Mouse (Mus musculus): ENCODE measurements around the gene Rapgef1.
A peak's percentile ranks its signal among the peaks of the same experiment; 100 is the strongest.
"Not testable (repeated sequence)": the region's sequence is repeated elsewhere in the genome, so short reads cannot be mapped to it uniquely, and the experiment has no call there.

Gene Rapgef1

DNA sequence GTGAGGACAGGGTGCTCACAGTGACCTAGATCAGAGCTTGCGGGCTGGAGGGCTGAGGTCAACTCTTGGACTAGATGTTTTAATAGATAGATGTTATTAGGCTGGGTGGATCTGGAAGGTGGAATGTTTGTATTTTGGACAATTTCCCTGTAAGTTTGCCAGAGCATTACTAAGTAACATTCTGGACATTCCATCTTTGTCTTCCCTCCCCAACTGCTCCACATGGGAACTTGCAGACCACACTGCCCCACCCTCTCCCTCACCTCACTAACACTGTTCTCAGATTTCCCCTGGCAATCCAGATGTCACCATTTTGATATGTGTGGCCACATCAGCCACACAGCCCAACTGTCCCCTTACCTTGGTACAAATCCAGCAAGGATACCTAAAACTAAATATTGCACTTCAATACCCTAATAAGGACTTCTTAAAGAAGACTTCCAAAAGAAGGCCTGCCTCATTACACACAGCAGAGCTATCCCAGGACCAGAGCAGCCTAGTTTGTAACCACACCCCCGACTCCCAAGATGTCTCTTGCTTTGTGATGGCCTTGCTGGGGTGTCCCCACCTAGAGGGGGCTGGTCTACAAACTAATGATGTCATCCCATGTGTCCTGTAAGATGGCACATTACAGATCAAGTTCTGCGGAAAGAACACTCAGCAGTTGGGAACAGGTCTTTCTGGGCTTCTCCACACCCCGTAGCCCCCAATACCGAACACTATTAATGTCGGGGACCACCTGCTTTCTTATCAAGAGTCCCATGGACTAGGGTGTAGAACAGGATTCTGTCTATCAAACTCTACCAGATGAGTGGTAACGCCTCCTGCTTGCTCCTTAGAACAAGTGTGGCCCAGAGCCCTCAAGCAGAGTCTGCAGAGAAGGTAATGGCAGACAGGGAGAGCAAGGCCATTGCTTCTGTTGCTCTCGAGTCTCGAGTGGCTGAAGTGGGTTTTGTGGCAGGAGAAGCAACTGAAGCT, 83.9 kb downstream of the Rapgef1 start:
- DNase-seq (ENCODE audit: low spot score): no peak

DNA sequence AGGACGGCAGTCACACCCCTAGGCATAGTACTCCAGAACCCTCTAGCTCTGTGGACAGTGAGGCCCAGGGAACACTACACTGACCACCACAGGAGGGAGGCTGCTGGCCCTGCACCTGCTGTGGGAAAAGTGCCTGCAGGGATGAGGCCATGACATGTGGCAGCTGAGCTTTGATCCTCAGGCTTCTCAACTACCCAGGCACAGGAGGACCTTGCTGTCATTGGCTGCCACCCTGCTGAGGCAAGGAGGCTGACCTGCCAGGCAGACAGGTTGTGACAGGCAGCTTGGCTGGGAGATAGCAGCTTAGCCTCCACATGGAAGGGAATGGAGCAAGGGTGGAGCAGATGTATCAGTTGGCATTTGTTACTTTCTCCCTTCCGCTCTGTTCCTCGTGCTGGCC, 86.0 kb downstream of the Rapgef1 start:
- DNase-seq (ENCODE audit: low spot score): no peak

DNA sequence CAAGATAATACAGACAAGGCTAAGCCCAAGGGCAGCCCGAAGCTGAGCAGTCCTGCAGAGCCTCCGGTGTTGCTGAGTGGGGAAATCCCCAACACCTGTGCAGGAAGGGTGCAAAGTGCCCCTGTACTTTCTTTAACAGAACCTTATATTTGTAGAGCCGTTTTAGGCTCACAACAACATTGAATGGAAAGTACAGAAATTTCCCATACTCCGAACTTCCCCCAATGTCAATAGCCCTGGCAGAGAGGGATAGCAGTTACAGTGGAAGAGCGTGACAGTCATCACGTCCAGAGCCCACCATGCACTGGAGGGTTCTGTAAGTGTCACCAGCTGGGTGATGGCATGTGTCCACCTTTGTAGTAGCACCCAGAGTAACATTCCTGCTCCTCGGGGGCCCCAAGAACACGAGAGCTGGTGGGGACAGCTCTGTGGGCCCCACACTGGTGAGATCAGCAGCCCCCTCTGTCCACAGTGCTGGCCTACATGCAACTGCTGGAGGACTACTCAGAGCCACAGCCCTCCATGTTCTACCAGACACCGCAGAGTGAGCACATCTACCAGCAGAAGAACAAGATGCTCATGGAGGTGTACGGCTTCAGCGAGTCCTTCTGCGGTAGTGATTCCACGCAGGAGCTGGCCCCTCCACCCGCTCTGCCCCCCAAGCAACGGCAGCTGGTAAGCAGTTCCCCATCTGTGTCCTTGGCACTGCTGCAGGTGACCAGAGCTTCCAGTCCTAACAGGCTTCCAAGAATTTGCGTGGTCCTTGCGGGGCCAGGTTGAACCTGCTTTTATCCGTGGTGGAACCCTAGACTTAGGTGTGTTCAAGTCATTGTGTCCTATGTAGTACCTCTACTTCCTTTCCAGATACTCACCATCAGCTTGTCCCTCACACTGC, 87.5 kb downstream of the Rapgef1 start:
- DNase-seq (ENCODE audit: low spot score): no peak

DNA sequence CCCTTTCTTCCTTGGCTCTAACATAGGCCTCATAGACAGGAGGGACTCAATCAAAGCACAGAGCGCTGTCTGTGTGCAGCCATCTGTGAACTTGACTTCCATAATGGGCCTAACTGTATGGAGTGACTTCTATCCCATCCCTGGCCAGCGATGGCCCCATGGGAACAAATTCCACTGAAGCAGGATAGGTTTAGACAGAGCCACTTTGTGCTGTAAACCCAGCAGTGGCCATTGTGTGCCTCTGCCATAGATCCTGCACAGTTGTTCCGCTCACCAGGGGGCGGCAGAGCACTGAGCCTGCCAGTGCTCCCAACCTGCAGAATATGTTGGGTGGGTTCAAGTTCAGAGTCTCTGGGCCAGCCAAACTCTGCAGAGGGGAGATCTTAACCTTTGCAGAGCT, 88.2 kb downstream of the Rapgef1 start:
- peak; percentile 29 for DNase-seq (ENCODE audit: low spot score)

DNA sequence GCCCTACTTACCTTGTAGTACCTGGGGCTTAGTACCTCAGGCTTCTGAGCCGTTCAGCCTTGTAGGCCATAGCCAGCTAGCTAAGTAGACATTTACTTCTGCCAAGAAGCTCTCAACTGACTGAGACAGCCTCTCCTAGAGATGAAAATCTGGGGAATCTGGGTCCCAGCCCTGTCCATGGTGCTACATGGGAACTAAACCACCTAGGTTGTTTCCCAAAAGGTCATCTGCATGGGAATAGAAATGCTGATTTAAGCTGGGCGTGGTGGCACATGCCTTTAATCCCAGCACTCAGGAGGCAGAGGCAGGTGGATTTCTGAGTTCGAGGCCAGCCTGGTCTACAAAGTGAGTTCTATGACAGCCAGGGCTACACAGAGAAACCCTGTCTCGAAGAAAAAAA, 88.7 kb downstream of the Rapgef1 start:
- DNase-seq (ENCODE audit: low spot score): not testable (repeated sequence)

DNA sequence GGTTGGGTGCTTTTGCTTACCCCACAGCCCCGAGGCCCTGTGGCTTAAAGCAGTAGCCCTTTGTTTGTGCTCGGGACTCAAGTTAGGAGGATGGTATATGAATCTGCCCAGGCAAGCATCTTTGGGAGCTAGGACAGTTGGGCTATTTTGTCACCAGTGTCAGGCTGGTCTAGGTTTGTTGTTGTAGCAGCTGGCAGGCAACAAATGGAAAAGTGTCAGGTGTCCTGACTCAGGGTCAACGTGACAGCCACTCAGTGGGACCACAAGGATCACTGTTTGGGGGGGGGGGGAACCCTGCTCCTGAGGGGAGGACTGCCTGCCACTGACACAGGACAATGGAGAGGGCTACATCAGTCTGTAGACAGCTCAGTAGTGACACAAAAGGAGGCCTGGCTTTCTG, 91.5 kb downstream of the Rapgef1 start:
- no peak for DNase-seq (ENCODE audit: low spot score)

DNA sequence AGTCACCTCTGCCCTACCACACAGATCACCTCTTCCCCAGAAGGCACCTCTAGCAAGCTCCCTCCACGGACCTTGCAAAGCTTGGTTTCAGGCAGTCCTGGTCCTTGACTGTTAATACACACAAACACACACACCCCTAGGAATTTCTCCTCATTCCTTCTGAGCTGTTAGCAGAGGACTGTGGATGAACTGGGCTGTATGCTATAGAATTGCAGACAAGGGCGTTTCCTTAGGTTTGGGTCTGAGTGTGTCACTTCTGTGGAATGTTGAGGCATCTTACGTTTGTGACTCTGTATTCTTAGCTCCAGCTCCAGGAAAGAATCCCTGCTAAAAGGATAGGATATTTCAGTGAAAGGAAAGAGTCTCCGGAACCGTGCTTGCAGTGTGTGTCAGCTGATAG, 92.4 kb downstream of the Rapgef1 start:
- no peak for DNase-seq (ENCODE audit: low spot score)

DNA sequence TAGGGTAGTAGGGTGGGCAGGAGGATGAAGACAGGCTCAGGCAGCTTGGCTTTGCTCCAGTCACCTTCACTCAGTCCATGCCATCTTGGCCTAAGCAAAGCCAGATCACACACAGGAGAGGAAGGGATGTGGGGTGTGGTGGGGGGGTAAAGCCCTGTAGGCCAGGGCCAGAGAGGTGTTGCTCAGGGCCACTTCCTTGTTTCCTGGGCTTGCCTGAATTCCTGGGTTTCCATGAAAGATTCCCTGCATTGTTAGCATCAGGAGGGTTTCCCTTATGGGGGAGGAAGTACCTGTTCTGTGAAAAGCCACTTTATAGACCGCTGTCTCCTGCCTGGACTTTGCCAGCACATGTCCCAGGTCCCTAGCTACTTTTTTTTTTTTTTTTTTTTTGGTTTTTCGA, 94.0 kb downstream of the Rapgef1 start:
- DNase-seq (ENCODE audit: low spot score): no peak

DNA sequence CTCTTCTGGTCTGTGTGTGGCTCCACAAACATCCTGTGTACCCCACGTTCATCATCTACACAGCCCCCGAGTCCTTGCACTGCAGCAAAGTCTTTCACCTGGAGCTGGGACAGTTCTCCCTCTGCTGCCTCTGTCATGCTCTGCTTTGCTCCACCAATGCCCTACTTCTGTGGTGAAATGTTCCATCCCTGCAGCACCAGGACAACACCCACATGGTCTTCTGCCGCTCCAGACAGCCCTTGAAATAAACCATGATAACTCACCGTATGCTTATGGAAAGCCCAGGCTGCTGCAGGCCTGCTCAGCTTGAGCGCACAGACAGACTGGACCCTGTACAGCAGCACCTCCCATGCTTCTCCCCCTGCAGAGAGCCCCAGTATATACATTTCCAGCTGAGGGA, 94.6 kb downstream of the Rapgef1 start:
- no peak for DNase-seq (ENCODE audit: low spot score)

DNA sequence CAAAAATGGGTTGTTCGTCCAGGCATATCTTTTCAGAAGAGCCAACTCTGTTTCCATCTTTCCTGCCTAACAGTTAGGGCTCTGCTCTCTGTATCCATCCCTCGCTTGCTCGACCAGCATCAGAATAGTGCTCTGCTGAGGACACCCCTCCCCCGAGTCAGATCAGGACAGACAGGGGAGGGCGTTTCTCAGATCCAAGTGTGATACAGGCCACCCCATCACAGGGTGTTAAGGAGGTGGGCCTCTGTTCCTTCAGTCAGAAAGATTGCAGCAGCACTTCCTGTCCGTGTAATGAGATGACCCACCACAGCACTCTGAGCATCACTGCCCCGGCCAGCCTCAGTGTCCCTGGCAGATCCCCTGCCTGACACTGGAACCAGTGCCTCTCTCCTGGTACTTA, 96.6 kb downstream of the Rapgef1 start:
- DNase-seq (ENCODE audit: low spot score): no peak

DNA sequence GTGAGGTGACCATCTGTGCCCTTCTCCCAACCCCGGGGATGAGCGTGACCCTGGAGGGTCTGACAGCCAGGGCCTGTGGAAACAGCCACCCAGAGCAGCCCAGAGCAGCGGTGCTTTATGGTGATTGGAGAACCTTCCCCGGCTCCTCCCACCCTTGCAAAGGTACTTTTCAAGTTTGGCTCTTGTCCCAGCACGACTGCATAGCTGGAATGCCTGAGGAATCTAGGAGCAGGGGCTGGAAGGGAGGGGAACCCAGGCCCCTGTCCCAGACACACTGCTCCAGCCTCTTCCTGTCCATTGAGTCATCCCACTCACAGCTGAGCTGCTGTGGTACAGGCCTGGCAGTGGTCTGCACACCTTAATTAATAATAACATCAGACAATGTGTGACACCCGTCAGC, 97.2 kb downstream of the Rapgef1 start:
- DNase-seq (ENCODE audit: low spot score): no peak

DNA sequence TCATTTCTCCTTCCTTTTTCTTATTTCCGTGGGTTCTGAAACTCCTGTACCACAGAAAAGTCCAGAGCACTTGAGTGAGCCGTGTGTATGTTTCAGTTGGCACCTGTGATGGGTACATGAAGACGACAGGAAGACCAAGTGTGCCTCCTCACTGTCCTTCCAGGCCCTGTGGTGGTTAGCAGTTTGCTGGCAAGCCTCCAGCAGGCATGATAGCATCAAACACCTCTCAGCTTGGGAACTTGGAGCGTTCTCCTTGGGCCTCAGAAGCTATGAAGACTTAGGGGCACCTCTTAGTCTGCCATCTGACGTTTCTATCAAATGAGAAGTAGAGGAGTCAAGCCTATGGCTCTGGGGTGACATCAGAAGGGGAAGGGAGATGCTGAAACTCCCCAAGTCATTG, 99.1 kb downstream of the Rapgef1 start:
- DNase-seq (ENCODE audit: low spot score): no peak

DNA sequence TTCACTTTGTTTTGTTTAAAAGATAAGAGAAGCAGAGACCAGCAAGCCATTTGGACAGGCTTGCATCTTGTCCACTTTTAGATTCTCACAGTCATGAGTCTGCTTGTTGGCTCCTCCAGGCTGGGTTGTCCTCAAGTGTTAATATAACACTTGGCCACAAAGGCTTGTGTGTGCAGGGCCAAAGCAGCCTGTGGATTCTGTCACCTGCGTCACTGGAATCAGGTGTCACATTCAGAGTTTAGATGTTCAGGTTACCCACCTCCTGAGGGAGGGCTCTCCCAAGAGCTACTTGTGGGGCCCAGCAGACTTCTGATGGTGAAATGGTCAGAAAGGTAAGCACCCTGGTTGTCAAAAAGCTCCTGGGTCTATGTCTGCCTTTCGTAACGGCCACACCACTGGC, 103.6 kb downstream of the Rapgef1 start:
- DNase-seq (ENCODE audit: low spot score): no peak

DNA sequence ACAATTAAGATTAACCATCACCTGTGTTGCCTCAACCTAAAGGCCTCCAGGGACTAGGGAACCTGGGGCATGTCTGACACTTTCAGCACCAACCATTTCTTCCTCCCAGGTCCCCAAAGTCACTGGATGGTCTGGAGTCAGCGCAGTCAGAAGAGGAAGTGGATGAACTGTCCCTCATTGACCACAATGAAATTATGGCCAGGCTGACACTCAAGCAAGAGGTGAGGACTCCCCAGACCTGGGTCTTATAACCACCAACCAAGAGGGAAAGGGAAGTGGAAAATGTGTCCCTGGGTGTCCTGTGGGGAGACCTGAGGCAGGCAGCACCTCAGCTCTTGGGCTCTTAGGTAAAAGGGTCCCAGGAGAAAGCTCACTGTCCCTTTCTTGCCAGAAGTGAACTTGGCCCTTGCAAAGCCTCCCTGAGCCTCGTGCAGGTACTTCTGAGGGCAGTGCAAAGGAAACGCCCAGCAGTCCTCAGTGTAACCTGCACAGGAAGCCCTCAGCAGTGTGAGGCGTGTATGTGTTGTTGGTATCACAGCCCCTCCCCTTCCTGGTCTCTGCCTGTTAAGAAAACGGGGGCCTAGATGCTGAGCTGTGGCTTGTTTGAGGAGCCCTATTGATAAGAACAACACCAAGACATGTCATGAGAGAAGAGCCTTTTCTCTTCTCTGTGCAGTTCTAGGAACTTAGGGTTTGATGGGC, 105.3 kb downstream of the Rapgef1 start:
- no peak for DNase-seq (ENCODE audit: low spot score)

DNA sequence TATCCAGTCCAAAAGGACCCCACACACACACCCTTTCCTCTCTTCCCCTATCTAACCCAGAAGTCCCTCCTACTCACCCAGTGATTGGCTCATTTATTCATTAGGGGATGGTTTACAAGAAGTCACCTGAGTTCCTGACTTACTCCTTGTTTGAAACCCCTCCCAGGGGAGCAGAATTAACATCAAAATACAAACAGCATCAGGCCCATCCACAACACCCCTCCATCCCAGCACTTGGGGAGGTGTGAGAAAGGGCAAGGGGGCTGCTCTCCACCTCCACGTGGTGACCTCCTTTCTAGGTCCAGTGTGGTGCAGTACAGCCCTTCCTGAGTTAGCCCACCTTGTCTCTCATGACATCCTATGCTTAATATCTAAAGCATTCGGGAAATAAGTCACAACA, 110.0 kb downstream of the Rapgef1 start:
- no peak for DNase-seq (ENCODE audit: low spot score)

DNA sequence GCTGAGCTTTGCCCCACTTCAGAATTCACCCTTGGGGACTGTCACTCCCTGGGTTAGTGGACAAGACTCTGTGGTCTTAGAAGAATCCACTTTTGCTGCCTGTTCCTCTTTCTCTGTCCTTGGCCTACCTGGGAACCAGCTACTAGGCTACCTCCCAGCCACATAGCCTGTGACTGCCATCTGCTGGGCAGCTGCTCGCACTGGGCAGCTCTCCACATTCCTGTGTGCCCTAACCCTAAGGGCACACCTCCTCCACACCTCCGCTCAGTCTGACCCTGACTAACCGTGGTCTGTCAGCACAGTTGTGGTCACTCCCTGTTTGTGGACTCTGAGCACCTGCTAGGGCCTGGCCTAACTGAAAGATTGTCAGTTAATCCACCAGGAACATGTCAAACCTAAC, 112.0 kb downstream of the Rapgef1 start:
- no peak for DNase-seq (ENCODE audit: low spot score)

DNA sequence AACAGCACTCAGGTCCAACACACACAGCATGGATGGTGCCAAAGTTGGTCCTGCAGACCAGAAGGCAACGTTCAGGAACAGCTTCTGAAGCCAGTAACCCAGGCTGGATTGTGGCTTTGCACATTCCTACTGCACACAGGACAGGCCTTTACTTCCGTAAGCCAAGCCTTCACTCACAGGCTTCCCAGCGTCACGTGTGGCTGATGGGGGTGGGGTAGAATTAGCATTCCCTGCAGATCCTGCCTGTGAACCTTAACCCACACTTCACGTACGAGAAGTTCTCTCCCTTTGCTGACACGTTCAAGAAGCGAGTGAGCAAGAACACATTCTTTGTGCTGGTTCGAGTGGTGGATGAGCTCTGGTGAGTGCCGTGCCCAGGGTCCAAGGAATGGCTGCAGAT, 113.0 kb downstream of the Rapgef1 start:
- no peak for DNase-seq (ENCODE audit: low spot score)

DNA sequence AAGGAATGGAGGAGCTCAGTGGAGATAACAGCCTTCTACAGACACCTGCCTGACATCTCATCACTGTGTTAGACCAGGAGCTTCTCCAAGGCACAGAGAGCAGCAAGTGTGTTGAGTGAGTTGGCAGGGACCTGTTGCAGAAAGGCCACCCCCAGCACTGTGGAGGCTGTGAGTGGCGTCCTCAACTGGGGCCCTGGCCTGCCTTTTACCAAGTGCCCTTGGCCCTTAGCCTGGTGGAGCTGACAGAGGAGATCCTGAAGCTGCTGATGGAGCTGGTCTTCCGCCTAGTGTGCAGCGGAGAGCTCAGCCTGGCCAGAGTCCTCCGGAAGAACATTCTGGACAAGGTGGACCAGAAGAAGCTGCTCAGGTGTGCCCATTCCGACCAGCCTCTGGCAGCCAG, 113.8 kb downstream of the Rapgef1 start:
- no peak for DNase-seq (ENCODE audit: low spot score)

DNA sequence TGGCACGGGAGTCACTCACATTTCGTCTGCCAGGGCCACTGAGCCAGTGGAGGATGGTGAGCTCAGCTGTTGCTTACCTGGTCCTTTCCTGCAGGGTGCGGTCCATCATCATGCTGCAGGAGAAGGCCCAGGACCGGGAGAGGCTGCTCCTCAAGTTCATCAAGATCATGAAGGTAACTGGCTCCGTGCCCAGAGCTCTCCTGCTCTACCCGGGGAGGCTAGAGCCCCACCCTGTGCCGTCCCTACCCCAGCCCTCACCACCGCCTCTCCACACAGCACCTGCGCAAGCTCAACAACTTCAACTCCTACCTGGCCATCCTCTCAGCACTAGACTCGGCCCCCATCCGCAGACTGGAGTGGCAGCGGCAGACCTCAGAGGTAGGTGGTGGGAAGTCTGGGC, 116.2 kb downstream of the Rapgef1 start:
- no peak for DNase-seq (ENCODE audit: low spot score)

DNA sequence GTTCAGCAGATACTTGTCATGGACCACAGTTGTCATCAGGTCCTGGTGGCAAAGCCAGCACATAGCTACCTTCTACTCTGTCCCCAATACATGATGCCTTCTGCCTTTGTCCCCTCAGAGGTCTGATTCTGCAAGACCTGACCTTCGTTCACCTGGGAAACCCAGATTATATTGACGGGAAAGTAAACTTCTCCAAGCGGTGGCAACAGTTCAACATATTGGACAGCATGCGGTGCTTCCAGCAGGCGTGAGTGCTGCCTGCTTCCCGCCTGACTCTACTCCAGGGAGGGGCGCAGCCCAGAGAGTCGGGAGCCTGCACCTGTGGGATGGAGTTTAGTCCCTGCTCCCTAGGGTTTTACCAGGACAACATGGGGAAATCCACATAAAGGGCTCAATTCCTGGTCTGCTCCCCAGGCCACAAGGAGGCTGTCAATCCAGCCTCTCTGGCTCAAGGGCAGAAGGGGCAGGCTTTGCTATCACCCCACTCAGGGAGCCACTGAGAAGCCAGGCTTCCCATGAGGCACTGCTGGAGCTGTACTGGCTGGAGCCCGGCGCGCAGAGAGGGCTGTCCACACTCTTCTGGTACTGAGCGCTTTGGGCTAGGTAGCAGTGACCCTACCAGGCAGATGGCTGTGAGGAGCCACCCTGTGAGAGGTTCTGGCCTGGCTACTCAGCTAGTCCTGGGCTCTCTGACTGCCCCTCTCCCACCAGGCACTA, 117.8 kb downstream of the Rapgef1 start:
- DNase-seq (ENCODE audit: low spot score): no peak

DNA sequence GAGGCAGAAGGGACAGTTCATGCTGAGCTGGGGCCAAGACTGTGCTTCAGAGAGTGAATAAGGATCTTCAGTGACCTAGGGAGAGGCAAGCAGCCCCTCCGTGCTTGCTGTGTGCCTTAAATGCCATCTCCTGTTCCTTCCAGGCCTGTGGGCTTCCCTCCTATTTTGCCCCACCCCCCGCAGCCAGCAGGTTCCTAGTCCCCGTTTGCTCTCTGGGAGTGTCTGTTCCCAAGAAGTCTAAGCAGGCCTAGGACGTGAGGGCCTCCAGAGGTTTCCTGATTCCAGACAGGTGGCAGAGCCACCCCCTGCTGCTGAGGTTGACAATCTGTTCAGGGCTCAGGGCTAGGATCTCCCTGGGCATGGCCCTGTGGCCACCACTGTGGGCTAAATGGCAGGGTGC, 119.3 kb downstream of the Rapgef1 start:
- DNase-seq (ENCODE audit: low spot score): no peak

DNA sequence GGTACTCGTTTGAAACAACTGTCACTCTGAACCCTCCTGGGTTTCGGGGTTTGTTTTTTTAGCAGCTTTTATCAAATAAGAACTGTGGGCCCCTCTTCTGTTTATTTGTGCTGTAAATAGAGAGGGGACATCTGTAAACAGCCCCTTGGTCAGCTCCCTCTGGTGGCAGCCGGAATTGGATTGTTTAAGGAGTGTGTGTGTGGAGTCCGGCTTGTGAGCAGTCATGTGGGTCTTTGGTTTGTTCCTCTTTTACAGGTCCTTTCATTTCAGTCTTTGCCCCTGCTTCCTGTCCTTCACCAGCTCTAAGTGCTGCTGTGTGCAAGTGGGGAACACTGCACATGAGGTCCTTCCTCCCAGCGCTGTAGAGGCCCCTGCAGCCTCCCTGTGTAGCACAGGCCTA, 119.8 kb downstream of the Rapgef1 start:
- peak; percentile 68 for DNase-seq (ENCODE audit: low spot score)

Data from layer of hippocampus, adult 11-12 months (tissue).